Mouse (Mus musculus): ENCODE data around the gene Olfr65. TPM values are rescaled to one million over a fixed set of nuclear protein-coding genes. Genes with fewer than 3 reads are reported as not detected.
A peak's percentile ranks its signal among the peaks of the same experiment; 100 is the strongest.

The Olfr65 gene
- not detected in 2 replicates for polyA plus RNA-seq (2015; fragmentation: Nextera tagmentation; extraction: Ambion mirVana)

DNA sequence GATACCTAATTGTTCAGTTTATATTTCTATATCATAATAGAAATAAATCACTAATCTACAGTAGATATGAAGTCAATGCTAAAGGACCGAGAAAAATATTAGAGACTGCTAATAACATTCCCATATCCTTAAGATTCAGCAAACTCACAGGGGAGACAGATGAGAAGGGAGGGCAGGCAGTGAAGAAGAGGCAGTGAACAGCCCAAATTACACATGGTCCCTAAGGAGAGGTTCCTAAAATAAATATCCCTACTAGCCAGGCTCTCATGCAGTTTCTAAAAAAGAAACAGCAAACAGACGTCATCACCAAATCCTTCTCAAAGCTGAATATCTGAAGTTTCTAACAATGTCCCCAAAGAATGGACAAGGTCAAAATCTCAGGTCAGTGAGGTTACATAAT lies at the start of gene Olfr65:
Gene Olfr65 (plus strand): TSS at position 301 of the 400 bp plus-strand sequence.
- WGBS = 52% methylated on average over 2 of the region's 2 CpGs
- no peaks in the 10 kb centered on the region for H3K27me3 ChIP-seq (ENCODE audit: insufficient read depth, low read length)
- no peaks in the 10 kb centered on the region for H3K9me3 ChIP-seq (replicated peaks; ENCODE audit: low read length)
- no peaks in the 10 kb centered on the region for H3K36me3 ChIP-seq (ENCODE audit: insufficient read depth, low read length)
- H3K4me1 ChIP-seq (replicated peaks; ENCODE audit: insufficient read depth, low read length) = no peaks in the 10 kb centered on the region
- no peak within 1 kb of the TSS for H3K4me3 ChIP-seq (replicated peaks; ENCODE audit: low read depth, low read length)
- TF ChIP-seq CTCF (IDR thresholded peaks at IDR 0.05; ENCODE audit: low read depth) = no peak
- no peak within 1 kb of the TSS for H3K9ac ChIP-seq (ENCODE audit: low read depth, low read length)
- H3K4me2 ChIP-seq (ENCODE audit: low read length) = no peak within 1 kb of the TSS
- DNase-seq (ENCODE audit: low spot score) (no peak), ATAC-seq (replicated peaks; ENCODE audit: low FRiP score, low read depth) (no peak)
- H3K27ac ChIP-seq = no peak within 1 kb of the TSS

- Histone ChIP-seq H3K4me3 (replicated peaks; ENCODE audit: low read depth, low read length) (no peak overlapping the region), H3K9ac (ENCODE audit: low read depth, low read length) (no peak overlapping the region), H3K27ac (no peak overlapping the region), H3K4me1 (replicated peaks; ENCODE audit: insufficient read depth, low read length) (no peaks in the 10 kb centered on the region), H3K4me2 (ENCODE audit: low read length) (no peak overlapping the region), H3K36me3 (ENCODE audit: insufficient read depth, low read length) (no peaks in the 10 kb centered on the region), H3K27me3 (ENCODE audit: insufficient read depth, low read length) (no peaks in the 10 kb centered on the region), H3K9me3 (replicated peaks; ENCODE audit: low read length) (no peaks in the 10 kb centered on the region)
- WGBS = 59% methylated on average over 1 of the region's 1 CpGs
- no peak for TF ChIP-seq CTCF (IDR thresholded peaks at IDR 0.05; ENCODE audit: low read depth)
- DNase-seq (ENCODE audit: low spot score) (no peak), ATAC-seq (replicated peaks; ENCODE audit: low FRiP score, low read depth) (no peak)
Observed at GRCm38 (mm10) chr7:103854669-103855068, 48.6 kb upstream of the Olfr65 start.

GRCm38 (mm10) chr7:103859076-103859475 lies 44.2 kb upstream of the Olfr65 start:
- no peak overlapping the region for H3K4me2 ChIP-seq (ENCODE audit: low read length)
- no peak overlapping the region for H3K9ac ChIP-seq (ENCODE audit: low read depth, low read length)
- ATAC-seq (replicated peaks; ENCODE audit: low FRiP score, low read depth) (no peak), DNase-seq (ENCODE audit: low spot score) (no peak)
- H3K36me3 ChIP-seq (ENCODE audit: insufficient read depth, low read length) = no peaks in the 10 kb centered on the region
- H3K27me3 ChIP-seq (ENCODE audit: insufficient read depth, low read length) = no peaks in the 10 kb centered on the region
- H3K4me3 ChIP-seq (replicated peaks; ENCODE audit: low read depth, low read length) = no peak overlapping the region
- TF ChIP-seq CTCF (IDR thresholded peaks at IDR 0.05; ENCODE audit: low read depth) = no peak
- no peak overlapping the region for H3K27ac ChIP-seq
- WGBS = 61% methylated on average over 2 of the region's 2 CpGs
- H3K9me3 ChIP-seq (replicated peaks; ENCODE audit: low read length) = no peaks in the 10 kb centered on the region
- no peaks in the 10 kb centered on the region for H3K4me1 ChIP-seq (replicated peaks; ENCODE audit: insufficient read depth, low read length)

GRCm38 (mm10) chr7:103860855-103861254 lies 42.4 kb upstream of the Olfr65 start:
- TF ChIP-seq CTCF (IDR thresholded peaks at IDR 0.05; ENCODE audit: low read depth) = no peak
- H3K27ac ChIP-seq = no peak overlapping the region
- H3K9me3 ChIP-seq (replicated peaks; ENCODE audit: low read length) = no peaks in the 10 kb centered on the region
- no peaks in the 10 kb centered on the region for H3K27me3 ChIP-seq (ENCODE audit: insufficient read depth, low read length)
- no peak overlapping the region for H3K9ac ChIP-seq (ENCODE audit: low read depth, low read length)
- H3K36me3 ChIP-seq (ENCODE audit: insufficient read depth, low read length) = no peaks in the 10 kb centered on the region
- 50% methylated on average over 1 of the region's 1 CpGs for WGBS
- no peak overlapping the region for H3K4me3 ChIP-seq (replicated peaks; ENCODE audit: low read depth, low read length)
- H3K4me2 ChIP-seq (ENCODE audit: low read length) = no peak overlapping the region
- ATAC-seq (replicated peaks; ENCODE audit: low FRiP score, low read depth) = peak; percentile 57; the same call in 1 of the 2 replicates
- DNase-seq (ENCODE audit: low spot score) = peak; percentile 1
- H3K4me1 ChIP-seq (replicated peaks; ENCODE audit: insufficient read depth, low read length) = no peaks in the 10 kb centered on the region

GRCm38 (mm10) chr7:103861531-103861930 lies 41.8 kb upstream of the Olfr65 start:
- H3K27ac ChIP-seq = no peak overlapping the region
- no peaks in the 10 kb centered on the region for H3K4me1 ChIP-seq (replicated peaks; ENCODE audit: insufficient read depth, low read length)
- H3K9ac ChIP-seq (ENCODE audit: low read depth, low read length) = no peak overlapping the region
- WGBS = 79% methylated on average over 3 of the region's 3 CpGs
- DNase-seq (ENCODE audit: low spot score) (no peak), ATAC-seq (replicated peaks; ENCODE audit: low FRiP score, low read depth) (no peak)
- H3K4me2 ChIP-seq (ENCODE audit: low read length) = no peak overlapping the region
- no peaks in the 10 kb centered on the region for H3K9me3 ChIP-seq (replicated peaks; ENCODE audit: low read length)
- H3K27me3 ChIP-seq (ENCODE audit: insufficient read depth, low read length) = no peaks in the 10 kb centered on the region
- no peak for TF ChIP-seq CTCF (IDR thresholded peaks at IDR 0.05; ENCODE audit: low read depth)
- no peaks in the 10 kb centered on the region for H3K36me3 ChIP-seq (ENCODE audit: insufficient read depth, low read length)
- no peak overlapping the region for H3K4me3 ChIP-seq (replicated peaks; ENCODE audit: low read depth, low read length)

GRCm38 (mm10) chr7:103865716-103866115 lies 37.6 kb upstream of the Olfr65 start:
- ATAC-seq (replicated peaks; ENCODE audit: low FRiP score, low read depth) (no peak), DNase-seq (ENCODE audit: low spot score) (no peak)
- Histone ChIP-seq H3K36me3 (ENCODE audit: insufficient read depth, low read length) (no peaks in the 10 kb centered on the region), H3K4me3 (replicated peaks; ENCODE audit: low read depth, low read length) (no peak overlapping the region), H3K4me2 (ENCODE audit: low read length) (no peak overlapping the region), H3K27ac (no peak overlapping the region), H3K9me3 (replicated peaks; ENCODE audit: low read length) (no peaks in the 10 kb centered on the region), H3K4me1 (replicated peaks; ENCODE audit: insufficient read depth, low read length) (no peaks in the 10 kb centered on the region), H3K9ac (ENCODE audit: low read depth, low read length) (no peak overlapping the region), H3K27me3 (ENCODE audit: insufficient read depth, low read length) (no peaks in the 10 kb centered on the region)
- no peak for TF ChIP-seq CTCF (IDR thresholded peaks at IDR 0.05; ENCODE audit: low read depth)

GRCm38 (mm10) chr7:103870667-103871066 lies 32.6 kb upstream of the Olfr65 start:
- TF ChIP-seq CTCF (IDR thresholded peaks at IDR 0.05; ENCODE audit: low read depth) = no peak
- no peak overlapping the region for H3K4me3 ChIP-seq (replicated peaks; ENCODE audit: low read depth, low read length)
- no peak for ATAC-seq (replicated peaks; ENCODE audit: low FRiP score, low read depth)
- no peaks in the 10 kb centered on the region for H3K9me3 ChIP-seq (replicated peaks; ENCODE audit: low read length)
- DNase-seq (ENCODE audit: low spot score) = no peak
- no peak overlapping the region for H3K27ac ChIP-seq
- no peaks in the 10 kb centered on the region for H3K4me1 ChIP-seq (replicated peaks; ENCODE audit: insufficient read depth, low read length)
- no peaks in the 10 kb centered on the region for H3K36me3 ChIP-seq (ENCODE audit: insufficient read depth, low read length)
- no peak overlapping the region for H3K9ac ChIP-seq (ENCODE audit: low read depth, low read length)
- no peak overlapping the region for H3K4me2 ChIP-seq (ENCODE audit: low read length)
- no peaks in the 10 kb centered on the region for H3K27me3 ChIP-seq (ENCODE audit: insufficient read depth, low read length)

Measured in kidney, postnatal 0 days (tissue).